Mouse (Mus musculus): Measurements from ENCODE around the gene Panx2. TPM values are rescaled to one million over a fixed set of nuclear protein-coding genes. Genes with fewer than 3 reads are reported as not detected.

The Panx2 gene
- total and polyA plus RNA-seq, 3 experiments, result not detected

DNA sequence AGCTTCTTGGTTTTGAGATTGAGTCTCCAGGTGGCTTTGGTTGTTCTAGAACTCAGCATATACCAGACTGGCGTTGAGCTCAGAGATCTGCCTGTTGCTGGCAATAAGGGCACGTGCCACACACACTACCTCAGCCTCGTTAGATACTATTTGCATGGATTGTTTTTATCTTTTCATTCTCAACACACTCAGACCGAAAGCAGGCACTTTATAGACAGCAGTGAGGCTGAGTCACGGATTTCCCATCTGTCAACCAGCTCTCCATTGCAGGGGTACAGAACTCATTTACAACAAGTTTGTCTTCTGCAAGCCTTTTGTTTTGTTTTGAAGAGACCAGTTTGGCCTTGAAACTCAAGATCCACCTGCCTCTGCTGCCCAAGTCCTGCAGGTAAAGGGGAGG, 37.9 kb downstream of the Panx2 start:
- no peaks in the 10 kb centered on the region for H3K4me1 ChIP-seq (ENCODE audit: control insufficient read depth in 1 of 2, insufficient read depth in 2 of 2)
- H3K79me2 ChIP-seq (replicated peaks; ENCODE audit: control insufficient read depth, extremely low read depth, insufficient read depth, poor library complexity, severe bottlenecking), result no peaks in the 10 kb centered on the region
- TF ChIP-seq ZNF384 (IDR thresholded peaks at IDR 0.05; ENCODE audit: low read depth, low read length) (no peak), MAX (IDR thresholded peaks at IDR 0.05; ENCODE audit: low read length) (no peak), POLR2A (IDR thresholded peaks at IDR 0.05; ENCODE audit: low read depth, low read length) (no peak), RAD21 (IDR thresholded peaks at IDR 0.05; ENCODE audit: low read depth, low read length) (no peak), UBTF (IDR thresholded peaks at IDR 0.05; ENCODE audit: low read depth, low read length) (no peak), TCF12 (IDR thresholded peaks at IDR 0.05; ENCODE audit: low read depth, low read length) (no peak), HCFC1 (IDR thresholded peaks at IDR 0.05; ENCODE audit: low read depth, low read length) (no peak)
- H3K9ac ChIP-seq (ENCODE audit: insufficient read depth, low read depth), result no peak overlapping the region
- H3K4me3 ChIP-seq (replicated peaks in 1 of 3; ENCODE audit: low read depth in 2 of 3, low read length in 2 of 3, poor library complexity in 1 of 3), result no peak overlapping the region
- H3K36me3 ChIP-seq (replicated peaks in 1 of 2; ENCODE audit: control insufficient read depth in 1 of 2, insufficient read depth in 1 of 2, low read length in 1 of 2), result peaks cover 92 to 97% of the 10 kb centered on the region in 2 experiments
- H3K27ac ChIP-seq (ENCODE audit: insufficient read depth, low read depth), result no peak overlapping the region
- H3K4me2 ChIP-seq (ENCODE audit: insufficient read depth, low read depth, poor library complexity, severe bottlenecking), result no peak overlapping the region
- H3K27me3 ChIP-seq (replicated peaks), result no peaks in the 10 kb centered on the region
- in situ Hi-C loops (cut with MboI; ENCODE audit: low pct_ligation_motif_present, low pct_unique_long_range_greater_than_20kb, low sequenced_read_pairs), result no loop called here
- DNase-seq (ENCODE audit: extremely low read depth), result no peak
- H3K9me3 ChIP-seq (replicated peaks; ENCODE audit: low read length), result no peaks in the 10 kb centered on the region
- dilution Hi-C loops (cut with MboI; ENCODE audit: extremely low pct_ligation_motif_present, extremely low pct_unique_long_range_greater_than_20kb, low sequenced_read_pairs), result no loop called here

DNA sequence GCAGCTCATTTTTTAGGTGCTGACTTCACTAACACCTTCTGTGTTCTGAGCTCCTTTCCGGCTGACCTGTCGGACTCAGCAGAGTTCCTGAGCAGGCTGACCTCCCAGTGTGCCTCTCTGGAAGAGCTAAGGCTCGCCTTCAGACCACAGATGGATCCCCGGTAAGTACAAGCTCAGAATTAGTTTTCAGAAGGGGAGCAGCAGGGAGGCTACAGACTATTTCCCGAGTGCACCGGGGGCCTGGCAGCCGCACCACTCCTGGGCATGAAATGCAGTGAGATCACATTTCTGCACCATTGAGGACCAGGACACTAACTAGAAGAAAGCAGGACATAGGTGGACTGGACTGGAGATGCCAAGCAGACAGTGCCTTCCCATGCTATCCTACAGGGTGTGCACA, 39.1 kb downstream of the Panx2 start:
- no peak overlapping the region for H3K4me3 ChIP-seq (replicated peaks in 1 of 3; ENCODE audit: low read depth in 2 of 3, low read length in 2 of 3, poor library complexity in 1 of 3)
- H3K4me1 ChIP-seq (ENCODE audit: control insufficient read depth in 1 of 2, insufficient read depth in 2 of 2), result no peaks in the 10 kb centered on the region
- H3K9me3 ChIP-seq (replicated peaks; ENCODE audit: low read length), result no peaks in the 10 kb centered on the region
- in situ Hi-C loops (cut with MboI; ENCODE audit: low pct_ligation_motif_present, low pct_unique_long_range_greater_than_20kb, low sequenced_read_pairs) (no loop called here), dilution Hi-C loops (cut with MboI; ENCODE audit: extremely low pct_ligation_motif_present, extremely low pct_unique_long_range_greater_than_20kb, low sequenced_read_pairs) (no loop called here)
- peaks cover 95 to 98% of the 10 kb centered on the region in 2 experiments for H3K36me3 ChIP-seq (replicated peaks in 1 of 2; ENCODE audit: control insufficient read depth in 1 of 2, insufficient read depth in 1 of 2, low read length in 1 of 2)
- H3K27ac ChIP-seq (ENCODE audit: insufficient read depth, low read depth), result no peak overlapping the region
- no peak for DNase-seq (ENCODE audit: extremely low read depth)
- H3K4me2 ChIP-seq (ENCODE audit: insufficient read depth, low read depth, poor library complexity, severe bottlenecking), result no peak overlapping the region
- no peak for TF ChIP-seq E2F4 (IDR thresholded peaks at IDR 0.05; ENCODE audit: insufficient replicate concordance, low read depth, low read length)
- no peak for TF ChIP-seq ZMIZ1 (IDR thresholded peaks at IDR 0.05; ENCODE audit: low read depth, low read length)
- TF ChIP-seq CHD1 (IDR thresholded peaks at IDR 0.05; ENCODE audit: low read depth, low read length), result no peak
- H3K27me3 ChIP-seq (replicated peaks), result no peaks in the 10 kb centered on the region
- no peaks in the 10 kb centered on the region for H3K79me2 ChIP-seq (replicated peaks; ENCODE audit: control insufficient read depth, extremely low read depth, insufficient read depth, poor library complexity, severe bottlenecking)
- H3K9ac ChIP-seq (ENCODE audit: insufficient read depth, low read depth), result no peak overlapping the region

DNA sequence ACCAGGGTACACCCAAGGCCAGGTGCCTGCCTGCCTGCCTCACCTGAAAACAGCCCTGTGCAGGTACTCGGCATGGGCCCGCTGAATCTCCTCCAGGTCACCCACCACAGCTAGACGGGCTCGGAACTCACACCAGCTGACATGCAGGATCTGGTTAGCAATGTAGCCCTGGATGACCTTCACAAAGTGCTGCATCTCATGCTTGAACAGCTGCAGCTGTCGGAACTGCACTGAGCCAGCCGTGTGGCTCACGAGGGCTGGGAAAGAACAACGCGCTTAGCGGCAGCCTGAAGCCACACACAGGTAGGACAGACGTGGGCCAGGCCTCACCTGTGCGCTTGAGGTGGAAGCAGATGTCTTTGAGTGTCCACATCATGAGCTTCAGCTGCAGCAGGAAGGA, 41.3 kb downstream of the Panx2 start:
- Histone ChIP-seq H3K9me3 (replicated peaks; ENCODE audit: low read length) (no peaks in the 10 kb centered on the region), H3K4me2 (ENCODE audit: insufficient read depth, low read depth, poor library complexity, severe bottlenecking) (no peak overlapping the region), H3K9ac (ENCODE audit: insufficient read depth, low read depth) (no peak overlapping the region), H3K4me3 (replicated peaks in 1 of 3; ENCODE audit: low read depth in 2 of 3, low read length in 2 of 3, poor library complexity in 1 of 3) (no peak overlapping the region), H3K36me3 (replicated peaks in 1 of 2; ENCODE audit: control insufficient read depth in 1 of 2, insufficient read depth in 1 of 2, low read length in 1 of 2) (peaks cover 93 to 98% of the 10 kb centered on the region in 2 experiments), H3K79me2 (replicated peaks; ENCODE audit: control insufficient read depth, extremely low read depth, insufficient read depth, poor library complexity, severe bottlenecking) (no peaks in the 10 kb centered on the region), H3K4me1 (ENCODE audit: control insufficient read depth in 1 of 2, insufficient read depth in 2 of 2) (no peaks in the 10 kb centered on the region), H3K27ac (ENCODE audit: insufficient read depth, low read depth) (no peak overlapping the region), H3K27me3 (replicated peaks) (no peaks in the 10 kb centered on the region)
- dilution Hi-C loops (cut with MboI; ENCODE audit: extremely low pct_ligation_motif_present, extremely low pct_unique_long_range_greater_than_20kb, low sequenced_read_pairs), result no loop called here
- no peak for DNase-seq (ENCODE audit: extremely low read depth)
- in situ Hi-C loops (cut with MboI; ENCODE audit: low pct_ligation_motif_present, low pct_unique_long_range_greater_than_20kb, low sequenced_read_pairs), result loop anchor here (25.0 kb wide), 1 partner anchor 261 kb away; the partner anchor contains the start of genes Lmf2, Ncaph2 and Sco2
- TF ChIP-seq CHD2 (IDR thresholded peaks at IDR 0.05; ENCODE audit: low read length) (no peak), JUND (conservative IDR thresholded peaks at IDR 0.05; ENCODE audit: low read depth, low read length) (no peak), TBP (conservative IDR thresholded peaks at IDR 0.05; ENCODE audit: low read depth, low read length) (no peak), HCFC1 (IDR thresholded peaks at IDR 0.05; ENCODE audit: low read depth, low read length) (no peak), ELF1 (IDR thresholded peaks at IDR 0.05; ENCODE audit: low read depth, low read length) (no peak), MEF2A (IDR thresholded peaks at IDR 0.05; ENCODE audit: borderline replicate concordance, low read depth, low read length) (no peak)
